Mouse (Mus musculus) heart, adult 2 months (tissue): ENCODE data around the gene Cgnl1. TPM values are rescaled to one million over a fixed set of nuclear protein-coding genes. Genes with fewer than 3 reads are reported as not detected.

Source experiments
- DNase-seq, 2 experiments: peaks; one replicate each; pipeline ENCODE4 v3.0.0; 2021
- H3K27ac ChIP-seq: fragments of 200-600 bp; 2 replicates; pipeline ENCODE4 v1.8.1; 2022
- H3K27me3 ChIP-seq: fragments of 200-500 bp; 2 replicates; pipeline ENCODE4 v1.6.1; 2012; ENCODE audit warnings: mild to moderate bottlenecking, low read length, inconsistent platforms, mixed read lengths; ENCODE audit not compliant: control insufficient read depth, insufficient read depth
- H3K36me3 ChIP-seq: fragments of 200-500 bp; 2 replicates; pipeline ENCODE4 v1.6.1; 2012; ENCODE audit warnings: low read length, inconsistent platforms; ENCODE audit not compliant: control insufficient read depth, insufficient read depth
- H3K4me1 ChIP-seq: fragments of 200-500 bp; 2 replicates; pipeline ENCODE4 v1.6.1; 2011; ENCODE audit warnings: low read length; ENCODE audit not compliant: control insufficient read depth, insufficient read depth
- H3K4me3 ChIP-seq: fragments of 200-600 bp; 2 replicates; pipeline ENCODE4 v1.8.1; 2022
- H3K79me2 ChIP-seq: fragments of 200-500 bp; replicated peaks from 2 replicates; pipeline ENCODE4 v1.6.1; 2012; ENCODE audit warnings: mild to moderate bottlenecking, inconsistent platforms, low read length, moderate library complexity, mixed read lengths; ENCODE audit not compliant: control insufficient read depth, insufficient read depth
- H3K9ac ChIP-seq: fragments of 200-500 bp; 2 replicates; pipeline ENCODE4 v1.6.1; 2012; ENCODE audit warnings: low read depth, mild to moderate bottlenecking, control low read depth, inconsistent platforms, low read length, mixed read lengths
- CTCF ChIP-seq: fragments of 200-600 bp; IDR thresholded peaks from 2 replicates; pipeline ENCODE4 v1.8.1; 2022; ENCODE audit warnings: antibody characterized with exemption, mild to moderate bottlenecking, moderate library complexity
- EP300 ChIP-seq: fragments of 200-500 bp; IDR thresholded peaks from 2 replicates; pipeline ENCODE4 v1.6.1; 2011; ENCODE audit warnings: low read depth, low read length, control low read depth; ENCODE audit not compliant: insufficient read depth
- POLR2A ChIP-seq: fragments of 200-500 bp; IDR thresholded peaks from 2 replicates; pipeline ENCODE4 v1.6.1; 2011; ENCODE audit warnings: mild to moderate bottlenecking, low read depth, low read length, control low read depth; ENCODE audit not compliant: insufficient read depth
- WGBS: fragments of 180-500 bp; shearing (Covaris S2); methylation state at CpG from one replicate; pipeline ENCODE4 v1.1.7; 2018; 5-methylcytosine and 5-hydroxymethylcytosine counted together
- intact Hi-C: fragments of 180-260 bp; cut with DNase I; formaldehyde crosslinking; loops from one replicate; pipeline ENCODE4 v1.15.1; 2025
- polyA plus RNA-seq: library from polyadenylated mRNA; depleted of rRNA; stranded (reverse); fragments of >200 nt; gene quantifications from 2 replicates; pipeline ENCODE4 v1.2.3, GENCODE M21; 2012
- total RNA-seq, 2 experiments: library from RNA; stranded (reverse); gene quantifications; 2 replicates each; pipeline ENCODE4 v1.2.3; 2021

Cgnl1 gene
- total and polyA plus RNA-seq, 3 experiments = 10.5 to 31.0 (median 28.1) TPM

DNA sequence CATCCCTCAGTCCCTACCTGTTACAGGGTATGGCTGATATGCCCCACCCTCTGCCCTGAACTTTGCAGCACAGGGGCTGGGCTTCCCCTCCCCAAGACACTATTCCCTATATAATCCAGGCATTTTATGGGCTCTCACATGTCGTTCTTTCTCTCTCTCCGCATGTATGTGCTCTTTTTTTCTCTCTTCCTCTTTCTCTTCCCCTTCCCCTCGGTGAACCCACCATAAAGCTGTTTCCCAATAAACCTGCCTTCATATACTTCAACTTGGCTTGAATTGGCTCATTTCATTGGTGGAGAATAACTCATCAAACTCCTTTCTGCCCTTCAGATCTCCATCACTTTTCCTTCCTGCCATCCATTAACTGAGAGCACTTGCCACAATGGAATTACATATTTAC, 76.3 kb downstream of the Cgnl1 start:
- TF ChIP-seq POLR2A (no peak), EP300 (no peak), CTCF (no peak)
- H3K4me3 ChIP-seq = no peak overlapping the region
- no peak for DNase-seq
- no peak overlapping the region for H3K9ac ChIP-seq
- H3K79me2 ChIP-seq = no peaks in the 10 kb centered on the region
- peaks cover 5% of the 10 kb centered on the region; the same call in 1 of the 2 replicates for H3K36me3 ChIP-seq
- WGBS = 78% methylated on average over 3 of the region's 3 CpGs
- H3K27me3 ChIP-seq = no peaks in the 10 kb centered on the region
- intact Hi-C loops = loop anchor here (2.0 to 5.0 kb wide), 2 partner anchors 28 to 48 kb away; no protein-coding TSS in a partner anchor
- H3K27ac ChIP-seq = peak overlapping the region; percentile 58; the same call in 1 of the 2 replicates
- H3K4me1 ChIP-seq = peaks cover 19% of the 10 kb centered on the region

GRCm38 (mm10) chr9:71694223-71694622, 77.2 kb downstream of the Cgnl1 start:
- WGBS = 35% methylated on average over 4 of the region's 4 CpGs
- H3K27me3 ChIP-seq = no peaks in the 10 kb centered on the region
- H3K4me3 ChIP-seq = no peak overlapping the region
- DNase-seq = no peak
- H3K79me2 ChIP-seq = no peaks in the 10 kb centered on the region
- TF ChIP-seq CTCF (no peak), POLR2A (no peak), EP300 (0 out of 2 replicates have a peak, but pooled peaks have one; percentile 25)
- H3K9ac ChIP-seq = no peak overlapping the region; the same call in 1 of the 2 replicates
- peaks cover 7% of the 10 kb centered on the region; the same call in 1 of the 2 replicates for H3K36me3 ChIP-seq
- peak overlapping the region; percentile 58 for H3K27ac ChIP-seq
- intact Hi-C loops = loop anchor here (2.0 kb wide), 1 partner anchor 27 kb away; no protein-coding TSS in a partner anchor
- peaks cover 25% of the 10 kb centered on the region for H3K4me1 ChIP-seq

GRCm38 (mm10) chr9:71693771-71694170, 77.6 kb downstream of the Cgnl1 start:
- Histone ChIP-seq H3K4me1 (peaks cover 25% of the 10 kb centered on the region), H3K9ac (no peak overlapping the region; the same call in 1 of the 2 replicates), H3K27me3 (no peaks in the 10 kb centered on the region), H3K36me3 (peaks cover 7% of the 10 kb centered on the region; the same call in 1 of the 2 replicates), H3K27ac (peak overlapping the region; percentile 58), H3K4me3 (no peak overlapping the region), H3K79me2 (no peaks in the 10 kb centered on the region)
- WGBS = 49% methylated on average over 4 of the region's 4 CpGs
- TF ChIP-seq POLR2A = no peak
- no peak for TF ChIP-seq CTCF
- no peak for TF ChIP-seq EP300
- no peak for DNase-seq
- intact Hi-C loops = loop anchor here (2.0 kb wide), 1 partner anchor 27 kb away; no protein-coding TSS in a partner anchor

DNA sequence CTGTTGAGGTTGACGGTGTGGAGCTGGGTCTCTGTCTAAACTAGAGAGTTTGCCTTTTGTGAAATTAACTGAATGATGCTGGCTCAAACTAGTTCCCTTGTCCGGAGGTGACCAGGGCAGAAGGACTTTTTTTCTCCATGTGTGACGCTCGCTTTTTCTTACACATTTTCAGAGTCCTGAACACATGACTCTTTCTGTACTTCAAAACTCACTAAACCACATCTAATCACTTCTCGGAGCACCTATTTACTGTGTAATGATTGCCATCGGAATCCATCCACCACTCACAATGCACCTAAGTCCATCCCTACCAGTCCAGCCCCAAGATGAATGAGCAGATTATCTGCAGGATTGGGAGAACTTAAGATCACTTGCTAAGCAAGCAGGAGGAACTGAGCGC, 79.2 kb downstream of the Cgnl1 start:
- intact Hi-C loops = no loop called here
- no peak overlapping the region for H3K4me3 ChIP-seq

GRCm38 (mm10) chr9:71689369-71690073, 81.9 kb downstream of the Cgnl1 start:
- peaks cover 9% of the 10 kb centered on the region; the same call in 1 of the 2 replicates for H3K36me3 ChIP-seq
- TF ChIP-seq POLR2A (no peak), CTCF (no peak), EP300 (no peak)
- intact Hi-C loops = loop anchor here (2.0 kb wide), 1 partner anchor 35 kb away; no protein-coding TSS in a partner anchor
- peak overlapping the region; percentile 66 for H3K27ac ChIP-seq
- H3K4me1 ChIP-seq = peaks cover 22% of the 10 kb centered on the region
- no peak overlapping the region for H3K4me3 ChIP-seq
- DNase-seq = no peak
- H3K9ac ChIP-seq = no peak overlapping the region
- no peaks in the 10 kb centered on the region for H3K27me3 ChIP-seq
- H3K79me2 ChIP-seq = no peaks in the 10 kb centered on the region
- 48% methylated on average over 2 of the region's 2 CpGs for WGBS

More for the DNA sequence above, 79.2 kb downstream of the Cgnl1 start:
- no peaks in the 10 kb centered on the region for H3K27me3 ChIP-seq
- H3K36me3 ChIP-seq = peaks cover 8% of the 10 kb centered on the region; the same call in 1 of the 2 replicates
- H3K79me2 ChIP-seq = no peaks in the 10 kb centered on the region
- no peak for TF ChIP-seq CTCF
- TF ChIP-seq EP300 = no peak
- TF ChIP-seq POLR2A = no peak
- H3K4me1 ChIP-seq = peaks cover 26% of the 10 kb centered on the region
- DNase-seq = no peak
- no peak overlapping the region for H3K9ac ChIP-seq
- H3K27ac ChIP-seq = no peak overlapping the region
- WGBS = 96% methylated on average over 7 of the region's 7 CpGs

DNA sequence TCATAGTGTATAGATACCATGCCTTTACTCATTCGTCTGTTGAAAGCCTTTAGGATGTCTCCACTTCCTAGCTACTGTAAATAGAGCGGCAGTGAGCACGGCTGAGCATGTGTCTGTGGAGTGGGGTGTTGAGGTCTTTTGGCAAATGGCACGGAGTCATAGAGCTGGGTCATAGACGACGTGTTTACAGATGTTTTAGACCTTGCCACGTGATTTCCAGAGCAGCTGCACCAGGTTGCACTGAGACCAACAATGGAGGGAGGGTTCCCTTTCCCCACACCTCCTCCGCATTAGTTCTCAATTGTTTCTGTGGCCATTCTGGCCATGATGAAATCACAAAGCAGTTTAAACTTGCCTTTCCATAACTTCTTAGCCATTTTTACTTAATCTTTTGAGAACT, 84.9 kb downstream of the Cgnl1 start:
- no peak overlapping the region for H3K4me3 ChIP-seq
- intact Hi-C loops = no loop called here
- TF ChIP-seq CTCF = no peak
- peak; percentile 67 for TF ChIP-seq EP300
- H3K79me2 ChIP-seq = no peaks in the 10 kb centered on the region
- peaks cover 15% of the 10 kb centered on the region for H3K4me1 ChIP-seq
- DNase-seq = no peak
- peaks cover 6% of the 10 kb centered on the region; the same call in 1 of the 2 replicates for H3K36me3 ChIP-seq
- WGBS = 42% methylated on average over 8 of the region's 8 CpGs
- H3K27me3 ChIP-seq = no peaks in the 10 kb centered on the region
- H3K9ac ChIP-seq = no peak overlapping the region
- peak overlapping the region; percentile 62 for H3K27ac ChIP-seq
